Mouse (Mus musculus) forebrain, postnatal 0 days (tissue): ENCODE results near the gene Naaladl2. TPM values are rescaled to one million over a fixed set of nuclear protein-coding genes. Genes with fewer than 3 reads are reported as not detected.
"Not testable (repeated sequence)": the region's sequence is repeated elsewhere in the genome, so short reads cannot be mapped to it uniquely, and the experiment has no call there.

Experiments used
- ATAC-seq: fragments of 200-750 bp; cut with Nextera tagmentation; 2 replicates; pipeline ENCODE4 v1.8.0; 2017; ENCODE audit warnings: mild to moderate bottlenecking, moderate library complexity
- DNase-seq: peaks from one replicate; pipeline ENCODE4 v3.0.0-alpha.2; 2015
- H3K27ac ChIP-seq: fragments of 300-500 bp; sonication (generic); 2 replicates; pipeline ENCODE4 v1.5.1; 2014; ENCODE audit warnings: low read depth, mild to moderate bottlenecking, antibody characterized with exemption, low read length, moderate library complexity, mixed read lengths
- H3K27me3 ChIP-seq: fragments of 300-500 bp; sonication (generic); 2 replicates; pipeline ENCODE4 v1.6.1; 2014; ENCODE audit warnings: mild to moderate bottlenecking, low read length, mixed read lengths; ENCODE audit not compliant: insufficient read depth
- H3K36me3 ChIP-seq: fragments of 300-500 bp; sonication (generic); 2 replicates; pipeline ENCODE4 v1.6.1; 2014; ENCODE audit warnings: mild to moderate bottlenecking, moderate library complexity; ENCODE audit not compliant: insufficient read depth
- H3K4me1 ChIP-seq: fragments of 300-500 bp; sonication (generic); 2 replicates; pipeline ENCODE4 v1.6.1; 2014; ENCODE audit warnings: antibody characterized with exemption; ENCODE audit not compliant: insufficient read depth
- H3K4me2 ChIP-seq: fragments of 300-500 bp; sonication (generic); 2 replicates; pipeline ENCODE4 v1.6.1; 2014; ENCODE audit warnings: low read depth, mild to moderate bottlenecking, moderate library complexity
- H3K4me3 ChIP-seq: fragments of 300-500 bp; sonication (generic); 2 replicates; pipeline ENCODE4 v1.5.1; 2014; ENCODE audit warnings: low read depth, low read length, mixed read lengths
- H3K9ac ChIP-seq: fragments of 300-500 bp; sonication (generic); 2 replicates; pipeline ENCODE4 v1.6.1; 2014; ENCODE audit warnings: mild to moderate bottlenecking
- H3K9me3 ChIP-seq: fragments of 300-500 bp; sonication (generic); 2 replicates; pipeline ENCODE4 v1.6.1; 2016; ENCODE audit warnings: low read length
- CTCF ChIP-seq: sonication (generic); IDR thresholded peaks from 2 replicates; pipeline ENCODE4 v1.5.1; 2016; ENCODE audit warnings: antibody characterized with exemption, control low read depth, low read depth
- WGBS: fragments of 180-500 bp; shearing (Covaris S2); extraction: QIAGEN DNeasy Blood & Tissue Kit; methylation state at CpG from one replicate; pipeline ENCODE4 v1.1.7; 2014; 5-methylcytosine and 5-hydroxymethylcytosine counted together
- polyA plus RNA-seq: library from polyadenylated mRNA; unstranded; fragments of >200 nt; fragmentation: Nextera tagmentation; extraction: Ambion mirVana; gene quantifications from 2 replicates; pipeline ENCODE4 v1.2.1, GENCODE M21; 2015
- total RNA-seq: library from RNA; depleted of rRNA; stranded (reverse); fragments of >200 nt; gene quantifications from 2 replicates; pipeline ENCODE4 v1.2.3, GENCODE M21; 2014

Gene Naaladl2
- total and polyA plus RNA-seq, 2 experiments from 2014 or later: 0.65 to 1.4 TPM

- WGBS: 83% methylated on average over 4 of the region's 4 CpGs
- H3K27me3 ChIP-seq: no peaks in the 10 kb centered on the region
- H3K9me3 ChIP-seq: no peaks in the 10 kb centered on the region
- ATAC-seq (no peak), DNase-seq (no peak)
- H3K4me1 ChIP-seq: no peaks in the 10 kb centered on the region
- H3K27ac ChIP-seq: no peak overlapping the region
- H3K36me3 ChIP-seq: no peaks in the 10 kb centered on the region
- no peak overlapping the region for H3K9ac ChIP-seq
- no peak overlapping the region for H3K4me3 ChIP-seq
- TF ChIP-seq CTCF: no peak
- H3K4me2 ChIP-seq: no peak overlapping the region
These were observed 80.8 kb downstream of the Naaladl2 start for GRCm38 (mm10) chr3:25063217-25063616.

- Histone ChIP-seq H3K27me3 (no peaks in the 10 kb centered on the region), H3K36me3 (no peaks in the 10 kb centered on the region), H3K4me3 (no peak overlapping the region), H3K9me3 (no peaks in the 10 kb centered on the region), H3K4me1 (no peaks in the 10 kb centered on the region), H3K9ac (no peak overlapping the region), H3K4me2 (no peak overlapping the region), H3K27ac (no peak overlapping the region)
- no peak for ATAC-seq
- TF ChIP-seq CTCF: no peak
- DNase-seq: no peak
- 24% methylated on average over 2 of the region's 2 CpGs for WGBS
These were observed 91.1 kb downstream of the Naaladl2 start for GRCm38 (mm10) chr3:25052975-25053374.

- no peak for DNase-seq
- Histone ChIP-seq H3K9me3 (no peaks in the 10 kb centered on the region), H3K4me2 (no peak overlapping the region), H3K4me3 (no peak overlapping the region), H3K36me3 (no peaks in the 10 kb centered on the region), H3K4me1 (no peaks in the 10 kb centered on the region), H3K27ac (no peak overlapping the region), H3K9ac (no peak overlapping the region), H3K27me3 (no peaks in the 10 kb centered on the region)
- 75% methylated on average over 5 of the region's 5 CpGs for WGBS
- TF ChIP-seq CTCF: no peak
- peak; percentile 29; the same call in 1 of the 2 replicates for ATAC-seq
These were observed 124.1 kb downstream of the Naaladl2 start for GRCm38 (mm10) chr3:25019972-25020371.

GRCm38 (mm10) chr3:25010751-25011150 is 133.3 kb downstream of the Naaladl2 start:
- Histone ChIP-seq H3K4me3 (no peak overlapping the region), H3K9ac (no peak overlapping the region), H3K9me3 (no peaks in the 10 kb centered on the region), H3K27ac (no peak overlapping the region), H3K4me2 (no peak overlapping the region), H3K4me1 (no peaks in the 10 kb centered on the region), H3K27me3 (no peaks in the 10 kb centered on the region), H3K36me3 (no peaks in the 10 kb centered on the region)
- no peak for TF ChIP-seq CTCF
- DNase-seq: peak; percentile 47
- peak; percentile 85 for ATAC-seq
- 28% methylated on average over 1 of the region's 1 CpGs for WGBS

GRCm38 (mm10) chr3:25006802-25007201 is 137.3 kb downstream of the Naaladl2 start:
- not testable (repeated sequence) for H3K9me3 ChIP-seq, ATAC-seq, H3K4me2 ChIP-seq, H3K4me3 ChIP-seq, DNase-seq, H3K27me3 ChIP-seq, H3K27ac ChIP-seq, H3K9ac ChIP-seq, H3K4me1 ChIP-seq, H3K36me3 ChIP-seq
- 23% methylated on average over 2 of the region's 2 CpGs for WGBS

- 18% methylated on average over 2 of the region's 2 CpGs for WGBS
- ATAC-seq: no peak
These were observed 151.5 kb downstream of the Naaladl2 start for GRCm38 (mm10) chr3:24992577-24992976.

GRCm38 (mm10) chr3:24992078-24992477 is 152.0 kb downstream of the Naaladl2 start:
- DNase-seq (no peak), ATAC-seq (no peak)
- TF ChIP-seq CTCF: no peak
- no peak overlapping the region for H3K4me3 ChIP-seq
- no peaks in the 10 kb centered on the region for H3K36me3 ChIP-seq
- 36% methylated on average over 3 of the region's 3 CpGs for WGBS
- no peak overlapping the region for H3K9ac ChIP-seq
- H3K4me1 ChIP-seq: no peaks in the 10 kb centered on the region
- H3K27ac ChIP-seq: no peak overlapping the region
- H3K9me3 ChIP-seq: no peaks in the 10 kb centered on the region
- no peaks in the 10 kb centered on the region for H3K27me3 ChIP-seq
- H3K4me2 ChIP-seq: no peak overlapping the region

More at GRCm38 (mm10) chr3:24992577-24992976, 151.5 kb downstream of the Naaladl2 start:
- no peaks in the 10 kb centered on the region for H3K36me3 ChIP-seq
- H3K27me3 ChIP-seq: no peaks in the 10 kb centered on the region
- no peak overlapping the region for H3K27ac ChIP-seq
- no peak overlapping the region for H3K4me2 ChIP-seq
- H3K4me1 ChIP-seq: no peaks in the 10 kb centered on the region
- TF ChIP-seq CTCF: no peak
- no peak overlapping the region for H3K9ac ChIP-seq
- DNase-seq: no peak
- no peak overlapping the region for H3K4me3 ChIP-seq
- no peaks in the 10 kb centered on the region for H3K9me3 ChIP-seq

GRCm38 (mm10) chr3:24982111-24982510 is 161.9 kb downstream of the Naaladl2 start:
- no peak overlapping the region for H3K27ac ChIP-seq
- H3K4me2 ChIP-seq: no peak overlapping the region
- no peak overlapping the region for H3K4me3 ChIP-seq
- H3K4me1 ChIP-seq: no peaks in the 10 kb centered on the region
- H3K9me3 ChIP-seq: no peaks in the 10 kb centered on the region
- ATAC-seq (no peak), DNase-seq (no peak)
- WGBS: 66% methylated on average over 4 of the region's 4 CpGs
- no peak for TF ChIP-seq CTCF
- no peaks in the 10 kb centered on the region for H3K36me3 ChIP-seq
- H3K9ac ChIP-seq: no peak overlapping the region
- H3K27me3 ChIP-seq: no peaks in the 10 kb centered on the region
